Mouse (Mus musculus) bone marrow, adult 2 months (tissue): ENCODE results near the gene Tm6sf2.

Source experiments
- CTCF ChIP-seq: fragments of 200-500 bp; IDR thresholded peaks from 2 replicates; pipeline ENCODE4 v1.5.1; 2011; ENCODE audit warnings: low read length, control low read depth; ENCODE audit not compliant: control insufficient read depth, insufficient read depth
- POLR2A ChIP-seq: fragments of 200-500 bp; IDR thresholded peaks from 2 replicates; pipeline ENCODE4 v1.6.1; 2011; ENCODE audit warnings: low read depth, mild to moderate bottlenecking, control low read depth, low read length, borderline replicate concordance; ENCODE audit not compliant: control insufficient read depth

- no peak for TF ChIP-seq POLR2A
- TF ChIP-seq CTCF: no peak
These were observed 46.3 kb downstream of the Tm6sf2 start for GRCm38 (mm10) chr8:70118726-70119700.
